Mouse (Mus musculus) heart, embryonic 14.5 days (tissue): ENCODE measurements around the gene Gpc4. TPM values are rescaled to one million over a fixed set of nuclear protein-coding genes. Genes with fewer than 3 reads are reported as not detected.
A peak's percentile ranks its signal among the peaks of the same experiment; 100 is the strongest.

Source experiments
- ATAC-seq: fragments of 200-750 bp; cut with Nextera tagmentation; 2 replicates; pipeline ENCODE4 v1.8.0; 2017; ENCODE audit warnings: low read depth, moderate TSS enrichment; ENCODE audit not compliant: insufficient number of reproducible peaks, insufficient read depth, low FRiP score
- H3K27ac ChIP-seq, 2 experiments: fragments of 200-500 bp in 1 of 2; fragments of 300-500 bp in 1 of 2; sonication (generic) in 1 of 2; replicated peaks in 1 of 2; 2 replicates each; pipeline ENCODE4 v1.5.1; 2012 to 2014; ENCODE audit warnings: low read depth in 2 of 2, low read length in 2 of 2, control low read depth in 1 of 2, mild to moderate bottlenecking in 1 of 2, mixed read lengths in 1 of 2; ENCODE audit not compliant: control insufficient read depth in 1 of 2, insufficient read depth in 1 of 2
- H3K27me3 ChIP-seq: fragments of 300-500 bp; sonication (generic); 2 replicates; pipeline ENCODE4 v1.6.1; 2014; ENCODE audit warnings: mild to moderate bottlenecking, low read length, control low read depth; ENCODE audit not compliant: control insufficient read depth, insufficient read depth
- H3K36me3 ChIP-seq: fragments of 300-500 bp; sonication (generic); 2 replicates; pipeline ENCODE4 v1.6.1; 2014; ENCODE audit warnings: mild to moderate bottlenecking, control low read depth, low read length, mixed read lengths; ENCODE audit not compliant: control insufficient read depth, insufficient read depth
- H3K4me1 ChIP-seq, 2 experiments: fragments of 200-500 bp in 1 of 2; fragments of 300-500 bp in 1 of 2; sonication (generic) in 1 of 2; 2 replicates each; pipeline ENCODE4 v1.6.1; 2012 to 2014; ENCODE audit warnings: low read length in 2 of 2, control low read depth in 1 of 2, mixed read lengths in 1 of 2; ENCODE audit not compliant: control insufficient read depth in 2 of 2, insufficient read depth in 2 of 2
- H3K4me2 ChIP-seq: fragments of 300-500 bp; sonication (generic); 2 replicates; pipeline ENCODE4 v1.6.1; 2014; ENCODE audit warnings: mild to moderate bottlenecking, low read length
- H3K4me3 ChIP-seq, 2 experiments: fragments of 200-500 bp in 1 of 2; fragments of 300-500 bp in 1 of 2; sonication (generic) in 1 of 2; 2 replicates each; pipeline ENCODE4 v1.5.1; 2012 to 2014; ENCODE audit warnings: low read length in 2 of 2, mild to moderate bottlenecking in 2 of 2, control low read depth in 1 of 2, low read depth in 1 of 2, moderate library complexity in 1 of 2; ENCODE audit not compliant: control insufficient read depth in 1 of 2, insufficient read depth in 1 of 2
- H3K9ac ChIP-seq: fragments of 300-500 bp; sonication (generic); 2 replicates; pipeline ENCODE4 v1.6.1; 2014; ENCODE audit warnings: mild to moderate bottlenecking, low read length
- H3K9me3 ChIP-seq: fragments of 300-500 bp; sonication (generic); 2 replicates; pipeline ENCODE4 v1.6.1; 2016; ENCODE audit warnings: low read length, control low read depth; ENCODE audit not compliant: control insufficient read depth
- WGBS: fragments of 180-500 bp; shearing (Covaris S2); extraction: QIAGEN DNeasy Blood & Tissue Kit; methylation state at CpG from one replicate; pipeline ENCODE4 v1.1.7; 2014; 5-methylcytosine and 5-hydroxymethylcytosine counted together
- polyA plus RNA-seq: library from polyadenylated mRNA; unstranded; fragments of >200 nt; fragmentation: Nextera tagmentation; extraction: Ambion mirVana; gene quantifications from 2 replicates; pipeline ENCODE4 v1.2.1, GENCODE M21; 2014

Gpc4 gene
- polyA plus RNA-seq, 1 experiment from 2014 or later: 41.4 TPM

DNA sequence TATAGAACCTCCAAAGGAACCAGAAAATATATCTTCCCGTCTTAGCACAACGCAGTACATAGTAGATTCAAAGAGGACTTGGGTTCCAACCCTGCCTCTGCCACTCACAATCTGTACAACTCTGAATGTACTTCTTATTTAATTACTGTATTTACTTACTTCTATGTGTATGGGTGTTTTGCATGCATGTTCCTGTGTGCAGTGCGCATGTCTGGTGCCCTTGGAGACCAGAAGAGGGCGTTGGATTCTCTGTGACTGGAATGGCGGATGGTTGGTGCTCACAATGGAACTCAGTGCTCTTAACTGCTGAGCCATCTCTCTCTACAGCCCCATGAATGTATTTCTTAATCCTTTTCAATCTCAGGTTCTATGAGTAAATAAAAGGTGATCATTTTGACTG, 5.4 kb downstream of the Gpc4 start:
- Histone ChIP-seq H3K36me3 (no peaks in the 10 kb centered on the region), H3K4me3 (no peak overlapping the region), H3K27me3 (no peaks in the 10 kb centered on the region), H3K4me2 (no peak overlapping the region), H3K9ac (no peak overlapping the region), H3K9me3 (no peaks in the 10 kb centered on the region), H3K27ac (no peak overlapping the region), H3K4me1 (no peaks in the 10 kb centered on the region)
- ATAC-seq: no peak
- WGBS: 78% methylated on average over 5 of the region's 5 CpGs

GRCm38 (mm10) chrX:52155408-52155953, 9.6 kb downstream of the Gpc4 start:
- H3K4me2 ChIP-seq: no peak overlapping the region
- no peak overlapping the region for H3K9ac ChIP-seq
- ATAC-seq: no peak
- 85% methylated on average over 7 of the region's 7 CpGs for WGBS
- H3K36me3 ChIP-seq: no peaks in the 10 kb centered on the region
- no peaks in the 10 kb centered on the region for H3K27me3 ChIP-seq
- H3K4me1 ChIP-seq: peaks cover 5 to 7% of the 10 kb centered on the region in 2 experiments
- no peaks in the 10 kb centered on the region for H3K9me3 ChIP-seq
- H3K4me3 ChIP-seq: no peak overlapping the region
- no peak overlapping the region for H3K27ac ChIP-seq

- ATAC-seq: no peak
- WGBS: 86% methylated on average over 4 of the region's 4 CpGs
- H3K4me2 ChIP-seq: no peak overlapping the region
- no peak overlapping the region for H3K9ac ChIP-seq
- H3K27me3 ChIP-seq: no peaks in the 10 kb centered on the region
- H3K27ac ChIP-seq: no peak overlapping the region
- no peaks in the 10 kb centered on the region for H3K9me3 ChIP-seq
- no peaks in the 10 kb centered on the region for H3K36me3 ChIP-seq
- no peak overlapping the region for H3K4me3 ChIP-seq
- H3K4me1 ChIP-seq: peaks cover 5 to 7% of the 10 kb centered on the region in 2 experiments
Measured at GRCm38 (mm10) chrX:52154821-52155220, 10.2 kb downstream of the Gpc4 start.

DNA sequence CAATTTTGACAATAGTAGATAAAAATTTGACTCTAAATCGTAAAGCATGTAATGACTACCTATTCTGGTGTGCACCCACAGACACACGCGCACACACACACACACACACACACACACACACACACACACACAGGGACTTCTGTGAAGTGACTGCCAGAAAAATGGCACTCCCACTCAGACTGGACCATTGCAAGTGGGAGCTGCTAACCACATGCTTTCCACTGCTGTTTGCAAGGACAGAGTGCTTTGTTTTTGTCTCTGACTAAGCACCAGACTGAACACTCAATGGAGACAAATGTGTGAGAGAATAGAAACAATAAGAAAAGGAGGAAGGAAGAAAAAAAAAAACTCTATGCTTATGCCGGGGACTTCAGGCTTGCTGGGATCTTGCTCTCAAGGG, 11.6 kb downstream of the Gpc4 start:
- no peak for ATAC-seq
- no peaks in the 10 kb centered on the region for H3K36me3 ChIP-seq
- H3K4me1 ChIP-seq: peaks cover 5 to 7% of the 10 kb centered on the region in 2 experiments
- H3K4me2 ChIP-seq: no peak overlapping the region
- no peak overlapping the region for H3K4me3 ChIP-seq
- H3K27ac ChIP-seq: no peak overlapping the region
- no peaks in the 10 kb centered on the region for H3K27me3 ChIP-seq
- no peaks in the 10 kb centered on the region for H3K9me3 ChIP-seq
- no peak overlapping the region for H3K9ac ChIP-seq
- WGBS: 80% methylated on average over 4 of the region's 4 CpGs

- Histone ChIP-seq H3K4me3 (no peak overlapping the region), H3K9ac (no peak overlapping the region), H3K4me1 (peaks cover 5 to 7% of the 10 kb centered on the region in 2 experiments), H3K27ac (no peak overlapping the region), H3K9me3 (no peaks in the 10 kb centered on the region), H3K4me2 (no peak overlapping the region), H3K27me3 (no peaks in the 10 kb centered on the region), H3K36me3 (no peaks in the 10 kb centered on the region)
- WGBS: 77% methylated on average over 5 of the region's 5 CpGs
- no peak for ATAC-seq
Measured at GRCm38 (mm10) chrX:52152961-52153360, 12.1 kb downstream of the Gpc4 start.

GRCm38 (mm10) chrX:52151555-52151954, 13.5 kb downstream of the Gpc4 start:
- WGBS: 55% methylated on average over 5 of the region's 5 CpGs
- Histone ChIP-seq H3K27ac (no peak overlapping the region), H3K36me3 (no peaks in the 10 kb centered on the region), H3K4me2 (peak overlapping the region; percentile 32), H3K9me3 (no peaks in the 10 kb centered on the region), H3K27me3 (no peaks in the 10 kb centered on the region), H3K4me1 (peaks cover 5 to 7% of the 10 kb centered on the region in 2 experiments), H3K4me3 (no peak overlapping the region), H3K9ac (no peak overlapping the region)
- ATAC-seq: no peak

DNA sequence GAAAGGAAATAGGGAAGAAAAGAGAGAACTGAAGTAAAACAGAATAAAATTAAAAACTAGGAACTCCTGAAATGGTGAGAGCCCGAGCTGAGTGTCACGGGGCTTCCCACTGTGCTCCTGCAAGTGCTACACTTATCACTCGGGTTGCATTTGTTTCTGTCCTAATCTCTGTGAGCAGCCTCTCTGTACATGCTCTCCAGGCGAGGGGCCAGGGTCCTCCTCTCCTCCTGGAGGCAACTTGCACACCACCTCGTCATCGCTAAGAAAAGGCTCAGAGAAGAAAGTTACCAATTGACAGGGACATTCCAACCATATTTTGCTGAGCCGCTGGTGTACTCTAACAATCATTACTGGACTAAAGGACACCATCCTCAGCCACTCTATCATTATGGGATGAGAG, 14.0 kb downstream of the Gpc4 start:
- 26% methylated on average over 7 of the region's 7 CpGs for WGBS
- Histone ChIP-seq H3K27ac (no peak overlapping the region), H3K27me3 (no peaks in the 10 kb centered on the region), H3K9me3 (no peaks in the 10 kb centered on the region), H3K4me1 (peaks cover 5 to 7% of the 10 kb centered on the region in 2 experiments), H3K9ac (no peak overlapping the region), H3K36me3 (no peaks in the 10 kb centered on the region), H3K4me3 (no peak overlapping the region), H3K4me2 (peak overlapping the region; percentile 32)
- no peak for ATAC-seq

- ATAC-seq: no peak
- H3K9me3 ChIP-seq: no peaks in the 10 kb centered on the region
- H3K4me3 ChIP-seq: no peak overlapping the region
- H3K27ac ChIP-seq: no peak overlapping the region
- no peak overlapping the region for H3K4me2 ChIP-seq
- no peak overlapping the region for H3K9ac ChIP-seq
- no peaks in the 10 kb centered on the region for H3K36me3 ChIP-seq
- no peaks in the 10 kb centered on the region for H3K27me3 ChIP-seq
- H3K4me1 ChIP-seq: no peaks in the 10 kb centered on the region; a peak in 1 of 4 replicates
Measured at GRCm38 (mm10) chrX:52145563-52145962, 19.5 kb downstream of the Gpc4 start.
